Mouse (Mus musculus) splenic B cell, adult 2 months (primary cell): ENCODE measurements around the gene Trpm5.

Experiments
- DNase-seq: peaks from one replicate; pipeline ENCODE4 v3.0.0-alpha.2; 2011; ENCODE audit warnings: low read depth, low spot score
- H3K27me3 ChIP-seq: 2 replicates; pipeline ENCODE4 v1.6.1; 2012; ENCODE audit warnings: mild to moderate bottlenecking, low read length, moderate library complexity, mixed read lengths; ENCODE audit not compliant: control insufficient read depth, poor library complexity, insufficient read depth, severe bottlenecking
- H3K36me3 ChIP-seq: 2 replicates; pipeline ENCODE4 v1.6.1; 2012; ENCODE audit warnings: mild to moderate bottlenecking, low read length, moderate library complexity, mixed read lengths; ENCODE audit not compliant: control insufficient read depth, poor library complexity, insufficient read depth, severe bottlenecking

Gene Trpm5

DNA sequence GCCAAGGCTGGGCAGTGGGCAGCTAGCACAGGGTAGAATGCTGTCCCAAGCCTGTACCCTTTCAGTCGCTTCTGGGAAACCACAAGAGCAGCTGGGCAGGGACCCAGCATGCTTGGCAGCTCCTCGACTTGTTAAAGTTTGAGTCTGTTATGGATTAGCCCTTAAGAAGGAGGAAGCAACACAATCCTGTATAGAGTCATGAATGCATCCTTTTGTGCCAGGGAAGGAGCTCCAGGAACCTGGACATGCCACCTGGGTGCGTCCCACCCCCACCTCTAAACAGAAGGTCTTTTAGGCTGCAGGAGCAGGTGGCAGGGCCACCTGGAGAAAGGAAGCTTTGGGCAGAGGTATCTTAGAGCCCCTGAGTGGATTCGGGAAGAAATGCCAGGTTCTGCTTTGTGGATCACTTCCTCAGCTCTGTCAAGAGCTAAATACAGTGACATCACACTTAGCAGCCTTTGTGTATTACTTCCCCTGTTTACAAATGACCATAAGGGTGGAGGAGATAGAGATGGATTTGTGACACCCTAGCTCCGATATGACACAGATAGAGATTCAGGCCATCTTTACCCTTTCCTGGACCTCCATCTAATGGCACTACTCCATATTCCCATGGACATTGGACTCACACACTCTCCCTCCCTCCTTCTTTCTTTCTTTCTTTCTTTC, 35.1 kb downstream of the Trpm5 start:
- H3K27me3 ChIP-seq, result no peaks in the 10 kb centered on the region
- H3K36me3 ChIP-seq, result peaks cover 5% of the 10 kb centered on the region
- DNase-seq, result no peak

DNA sequence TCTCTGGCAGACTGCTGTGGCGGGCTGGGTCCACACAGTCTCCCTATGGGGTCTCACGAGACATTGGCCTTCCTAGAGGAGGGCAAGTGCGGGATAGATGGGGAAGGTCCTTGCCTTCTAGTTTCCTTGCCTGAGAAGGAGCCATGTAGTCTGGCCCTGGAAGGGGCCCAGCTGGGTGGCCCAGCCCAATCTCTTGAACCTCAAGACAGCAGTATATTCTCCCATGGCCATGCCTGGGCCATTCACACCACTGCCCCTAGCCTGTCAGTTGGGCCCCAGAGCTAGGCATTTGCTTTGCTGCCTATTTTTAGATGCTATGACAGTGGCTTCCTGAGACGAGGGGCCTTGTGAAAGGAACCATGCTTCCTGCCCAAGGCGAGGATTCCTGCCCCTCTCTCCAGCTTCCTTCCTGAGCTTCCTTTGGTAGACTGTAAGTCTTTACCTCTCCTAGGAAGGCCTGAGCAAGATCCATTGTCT, 36.2 kb downstream of the Trpm5 start:
- Histone ChIP-seq H3K27me3 (no peaks in the 10 kb centered on the region), H3K36me3 (peaks cover 5% of the 10 kb centered on the region)
- no peak for DNase-seq

DNA sequence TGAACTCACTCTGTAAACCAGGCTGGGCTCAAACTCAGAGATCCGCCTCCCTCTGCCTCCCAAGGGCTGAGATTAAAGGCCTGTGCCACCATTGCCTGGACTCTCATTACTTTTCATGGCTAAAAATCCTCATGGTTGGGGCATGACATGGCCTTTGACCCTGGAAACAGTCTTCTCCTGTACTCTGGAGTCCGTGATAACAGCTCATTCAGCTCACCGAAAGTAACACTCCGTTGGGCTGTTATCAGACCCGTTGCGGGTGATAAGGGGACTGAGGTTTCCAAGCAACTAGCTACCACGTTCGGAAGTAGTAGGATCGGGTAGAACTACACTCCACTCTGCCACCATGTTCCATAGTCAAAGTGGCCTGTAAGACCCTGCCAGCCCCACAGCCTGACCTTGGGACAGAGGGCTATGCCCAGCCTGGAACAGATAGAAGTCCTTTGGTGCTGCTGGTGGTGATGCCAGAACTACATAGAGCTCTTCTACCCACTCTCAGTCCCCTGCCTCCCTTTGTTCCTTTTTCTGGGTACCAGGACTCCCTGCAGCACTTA, 36.7 kb downstream of the Trpm5 start:
- Histone ChIP-seq H3K27me3 (no peaks in the 10 kb centered on the region), H3K36me3 (peaks cover 2% of the 10 kb centered on the region)
- no peak for DNase-seq

DNA sequence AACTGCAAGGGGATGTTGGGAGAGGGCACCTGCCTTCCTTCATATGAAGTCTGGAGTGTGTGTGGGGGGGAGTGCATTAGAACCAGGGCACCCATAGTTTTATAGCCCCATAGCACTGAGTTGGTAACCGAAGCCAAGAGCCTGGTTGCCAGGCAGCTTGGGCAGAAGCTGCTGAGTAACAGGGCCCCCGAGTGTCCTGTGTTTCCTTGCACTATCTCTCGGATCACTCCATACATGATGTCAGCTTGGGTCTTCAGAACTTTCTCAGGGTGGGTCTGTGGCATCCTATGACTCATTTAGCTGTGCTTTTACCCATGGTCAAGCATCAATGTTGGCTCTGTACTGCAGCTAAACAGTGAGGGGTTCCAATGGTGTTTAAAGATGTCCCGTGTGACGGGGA, 37.4 kb downstream of the Trpm5 start:
- DNase-seq, result no peak
- Histone ChIP-seq H3K27me3 (no peaks in the 10 kb centered on the region), H3K36me3 (peaks cover under 1% of the 10 kb centered on the region)

DNA sequence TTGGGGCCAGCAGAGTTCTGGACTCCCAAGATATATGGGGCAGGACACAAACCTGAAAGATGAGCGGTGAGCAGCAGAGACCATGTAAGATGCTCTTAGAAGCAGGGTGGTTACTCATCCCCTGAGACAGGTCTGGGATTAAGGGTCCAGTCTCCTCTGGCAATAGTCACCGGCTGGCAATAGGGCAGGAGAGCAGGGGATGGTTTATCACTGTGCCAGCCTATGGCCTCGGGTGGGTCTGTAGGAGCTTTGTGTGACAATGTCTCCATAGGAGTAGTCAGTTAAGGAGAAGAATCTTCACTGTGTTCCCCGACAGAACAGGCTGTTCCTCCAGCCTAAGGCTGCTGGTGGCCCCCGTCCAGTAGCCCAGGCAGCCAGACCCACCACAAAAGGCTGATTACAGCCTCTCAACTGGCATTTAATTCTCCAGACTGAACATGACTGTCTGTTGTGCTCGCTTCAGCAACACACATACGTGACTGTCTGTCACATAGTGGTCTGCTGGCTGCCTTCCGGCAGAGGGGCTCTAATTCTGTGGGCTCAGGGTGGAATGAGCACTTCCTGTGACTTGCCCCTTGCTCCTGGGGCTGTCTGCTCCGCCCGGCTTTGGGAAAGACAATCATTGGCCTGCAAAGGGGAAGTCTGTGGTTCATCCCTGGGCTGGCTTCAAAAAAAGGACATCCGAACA, 38.8 kb downstream of the Trpm5 start:
- no peaks in the 10 kb centered on the region; the same call in 1 of the 2 replicates for H3K36me3 ChIP-seq
- H3K27me3 ChIP-seq, result no peaks in the 10 kb centered on the region
- DNase-seq, result no peak

DNA sequence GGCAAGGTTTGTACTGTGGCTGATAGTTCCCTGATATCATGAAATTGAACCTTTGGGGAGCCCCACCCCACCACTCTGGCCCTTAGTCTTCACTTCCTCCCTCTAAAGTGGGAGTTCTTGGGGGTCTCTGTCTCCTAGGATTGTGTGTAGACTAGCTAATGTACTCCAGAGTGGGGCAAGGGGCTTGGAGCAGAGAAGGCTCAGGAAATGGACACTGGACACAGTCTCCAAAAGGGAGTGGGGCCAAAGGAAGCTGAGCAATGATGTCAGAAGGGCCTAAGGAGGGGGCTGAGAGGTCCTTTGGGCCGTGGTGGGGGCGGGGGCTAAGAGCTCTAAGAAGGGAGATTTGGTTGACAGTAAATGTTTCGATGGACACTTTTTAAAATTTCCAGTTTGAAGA, 39.4 kb downstream of the Trpm5 start:
- H3K27me3 ChIP-seq, result no peaks in the 10 kb centered on the region
- DNase-seq, result no peak
- no peaks in the 10 kb centered on the region; the same call in 1 of the 2 replicates for H3K36me3 ChIP-seq

DNA sequence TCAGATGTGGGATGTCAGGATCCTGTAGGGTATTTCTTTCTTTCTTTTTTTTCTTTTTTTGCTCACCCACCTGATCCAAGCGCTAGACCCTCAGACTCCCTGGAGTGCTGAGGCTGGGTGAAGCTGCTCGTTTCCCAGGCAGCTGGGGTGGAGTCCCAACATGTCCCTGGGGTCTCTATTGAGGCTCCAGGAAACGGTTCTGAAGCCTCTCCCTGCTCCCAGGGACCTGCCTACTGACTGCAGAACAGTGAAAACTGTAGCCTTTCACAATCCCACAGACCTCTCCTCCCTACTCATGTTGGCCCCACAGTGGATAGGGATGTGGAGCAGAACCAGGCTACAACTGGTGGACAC, 39.9 kb downstream of the Trpm5 start:
- no peaks in the 10 kb centered on the region for H3K27me3 ChIP-seq
- DNase-seq, result no peak
- no peaks in the 10 kb centered on the region; the same call in 1 of the 2 replicates for H3K36me3 ChIP-seq

DNA sequence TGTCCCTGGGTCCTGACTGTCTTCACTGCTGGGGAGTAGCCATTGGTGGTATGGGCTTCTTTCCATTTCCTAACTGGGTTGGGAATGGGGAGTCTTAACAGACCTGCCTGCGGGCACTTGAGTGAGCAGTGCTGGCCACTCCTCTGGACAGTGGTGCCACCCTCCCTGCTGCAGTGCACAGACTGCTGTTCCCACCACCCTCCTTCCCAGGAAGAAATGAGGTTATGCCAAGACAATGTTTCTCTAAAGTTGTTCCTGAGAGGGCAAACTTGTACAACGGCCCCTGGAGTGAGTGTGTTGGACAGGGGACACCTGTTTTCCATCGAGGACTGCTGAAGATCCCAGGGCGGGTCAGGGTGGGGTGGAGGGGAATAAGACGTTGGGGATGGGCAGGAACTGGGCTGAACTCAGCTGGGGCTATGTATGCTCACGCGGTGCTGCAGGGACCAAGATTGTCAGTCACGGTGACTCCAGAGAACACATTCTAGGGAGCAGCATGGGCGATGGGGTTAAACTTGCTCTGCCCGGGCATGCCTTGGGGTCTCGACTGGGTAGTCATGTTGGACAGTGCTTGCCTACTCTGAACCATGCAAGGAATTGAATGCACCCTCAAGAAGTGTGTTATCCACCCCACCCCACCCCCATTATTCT, 40.4 kb downstream of the Trpm5 start:
- DNase-seq, result no peak
- Histone ChIP-seq H3K27me3 (no peaks in the 10 kb centered on the region), H3K36me3 (no peaks in the 10 kb centered on the region; the same call in 1 of the 2 replicates)

DNA sequence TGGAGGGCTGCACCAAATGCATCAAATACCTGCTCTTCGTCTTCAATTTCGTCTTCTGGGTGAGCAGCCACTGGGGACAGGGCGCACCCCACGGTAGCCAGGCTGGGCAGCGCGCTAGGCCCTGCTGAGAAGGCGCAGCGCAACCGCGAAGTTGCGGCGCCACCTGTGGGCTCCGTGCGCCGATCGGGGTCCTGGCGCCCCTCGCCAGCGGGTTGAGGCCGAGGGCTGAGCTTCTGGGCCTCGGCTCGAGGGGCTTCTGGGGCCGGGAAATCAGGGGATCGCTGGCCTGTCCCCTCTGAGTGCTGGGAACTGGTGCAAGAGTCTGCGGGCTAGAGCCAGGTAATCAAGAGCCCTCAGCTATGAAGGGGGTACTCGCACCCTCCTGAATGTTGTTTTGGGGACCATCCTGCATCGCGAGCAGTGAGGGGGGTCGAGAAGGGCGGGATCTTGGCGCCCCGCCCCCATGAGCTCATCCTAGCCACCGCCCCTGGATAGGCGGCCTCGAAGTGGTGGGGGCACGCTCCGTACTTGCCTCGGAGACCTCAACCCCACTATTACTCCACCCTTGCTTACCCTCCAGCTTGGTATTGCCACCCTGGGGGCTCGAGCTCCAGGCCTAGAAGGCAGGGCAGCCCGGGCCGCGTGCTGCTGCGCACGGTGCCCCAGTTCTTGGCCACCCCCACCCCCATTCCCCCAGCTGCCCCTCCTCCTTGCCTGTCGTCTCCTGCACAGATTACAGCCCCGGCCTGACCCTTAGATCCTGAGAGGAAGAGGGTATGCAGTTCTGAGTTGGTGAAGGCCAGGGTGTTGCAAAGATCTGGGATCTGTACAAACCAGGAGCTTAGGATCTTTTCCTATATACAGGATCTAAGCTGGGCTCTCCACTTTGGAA, 41.2 kb downstream of the Trpm5 start:
- no peaks in the 10 kb centered on the region for H3K27me3 ChIP-seq
- H3K36me3 ChIP-seq, result no peaks in the 10 kb centered on the region; the same call in 1 of the 2 replicates
- peak; percentile 62 for DNase-seq

DNA sequence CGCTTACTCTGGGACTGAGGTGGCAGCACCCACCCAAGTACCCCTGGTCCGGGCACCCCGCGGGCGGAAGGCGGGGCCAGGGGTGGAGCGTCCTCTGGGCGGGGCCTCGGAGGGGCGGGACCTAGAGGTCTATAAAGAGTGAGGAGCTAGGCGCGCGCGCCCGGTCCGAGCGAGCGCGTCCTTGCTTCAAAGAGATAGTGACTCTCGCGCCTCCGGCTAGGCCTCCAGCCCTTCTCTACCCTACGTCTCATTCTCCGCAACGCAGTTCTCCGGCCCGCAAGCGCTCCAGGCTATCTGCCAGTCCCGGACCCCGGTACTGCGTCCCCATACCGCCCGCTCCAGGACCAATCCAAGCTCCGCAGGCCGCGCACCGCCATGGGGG, 41.8 kb downstream of the Trpm5 start, which contains the start of gene Cd81:
TSS of gene Cd81 (plus strand) at position 114 of the 382 bp plus-strand sequence.
- peak; percentile 80 for DNase-seq
- H3K36me3 ChIP-seq, result no peaks in the 10 kb centered on the region; the same call in 1 of the 2 replicates
- H3K27me3 ChIP-seq, result no peaks in the 10 kb centered on the region

DNA sequence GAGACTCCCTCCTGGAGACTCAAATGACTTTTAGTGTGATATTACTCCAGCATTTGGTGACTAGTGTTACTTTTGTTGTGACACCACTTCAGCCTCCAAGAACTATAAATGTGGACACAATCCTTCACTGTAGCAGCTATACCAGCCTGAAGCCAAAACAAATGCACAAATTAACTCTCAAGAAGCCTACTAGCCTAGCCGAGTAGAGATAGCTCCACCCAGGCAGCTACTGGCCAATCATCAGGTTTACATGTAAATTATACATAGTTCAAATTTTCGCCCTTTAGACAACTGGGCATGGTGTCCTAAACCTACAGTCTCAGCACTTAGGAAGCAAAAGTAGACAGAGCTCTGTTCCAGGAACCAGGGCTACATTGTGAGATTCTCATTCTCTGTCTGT, 43.1 kb downstream of the Trpm5 start:
- Histone ChIP-seq H3K27me3 (no peaks in the 10 kb centered on the region), H3K36me3 (no peaks in the 10 kb centered on the region)
- no peak for DNase-seq

DNA sequence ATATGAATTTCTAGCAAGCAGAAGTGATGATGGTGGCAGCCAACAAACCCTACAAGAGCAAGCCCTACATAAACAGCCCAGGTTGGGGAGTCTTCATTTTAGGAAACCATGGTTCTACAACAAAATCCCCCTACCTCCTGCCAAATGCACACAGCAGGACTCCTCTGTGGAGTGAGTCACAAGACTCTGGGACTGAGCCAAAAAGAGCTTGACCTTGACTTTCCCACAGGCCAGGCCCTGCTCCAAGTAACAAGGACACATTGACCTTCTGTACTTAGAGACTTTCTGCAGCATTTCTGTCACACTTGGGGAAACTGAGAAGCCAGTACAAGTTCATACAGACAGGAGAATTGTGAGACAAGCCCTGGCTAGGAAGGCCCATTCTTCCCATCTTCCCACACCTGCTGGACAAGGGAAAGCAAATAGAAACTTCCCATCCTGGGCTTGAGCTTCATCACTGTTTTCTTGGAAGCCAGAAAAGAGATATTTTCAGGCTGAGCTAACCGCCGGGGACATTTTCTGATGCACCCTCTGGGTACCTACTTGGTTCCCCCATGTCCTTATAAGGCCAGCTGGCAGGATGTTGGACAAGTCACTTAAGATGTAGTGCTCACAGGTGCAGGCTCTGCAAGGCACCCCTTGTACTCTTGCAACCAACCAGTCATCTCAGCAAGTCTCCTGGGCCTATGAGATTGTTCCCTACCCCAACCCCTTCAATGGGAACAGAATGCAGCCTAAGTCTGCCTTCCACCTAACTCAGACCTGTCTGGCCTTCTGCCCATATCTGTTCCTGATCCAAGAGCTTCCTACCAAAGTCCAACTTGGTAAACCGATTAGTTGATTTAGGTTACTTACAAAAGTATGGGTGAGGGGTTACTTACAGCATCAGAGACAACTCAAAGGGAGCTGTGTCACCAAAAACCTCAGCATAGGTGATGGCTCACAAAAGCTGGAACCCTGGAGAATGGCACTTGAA, 44.3 kb downstream of the Trpm5 start:
- Histone ChIP-seq H3K27me3 (no peaks in the 10 kb centered on the region), H3K36me3 (no peaks in the 10 kb centered on the region)
- DNase-seq, result peak; percentile 47

DNA sequence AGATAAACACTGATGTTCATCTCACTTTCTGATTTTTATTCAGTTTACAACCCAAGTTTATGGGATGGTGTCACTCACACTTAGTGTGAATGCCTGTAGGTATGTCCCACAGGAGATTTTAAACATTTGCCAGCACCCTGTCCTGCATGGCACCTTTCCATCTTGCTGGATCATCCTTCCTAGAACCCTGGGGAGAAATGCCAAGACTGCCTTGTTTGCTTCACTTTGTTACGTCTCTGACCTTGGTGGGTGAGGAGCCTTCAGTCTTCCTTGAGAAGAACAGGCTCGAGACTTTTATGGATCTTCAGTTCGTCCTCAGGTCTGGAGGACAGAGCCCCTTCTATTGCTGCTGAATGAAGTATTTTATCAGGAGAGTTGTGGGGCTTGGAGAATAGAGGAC, 45.1 kb downstream of the Trpm5 start:
- DNase-seq, result no peak
- Histone ChIP-seq H3K27me3 (no peaks in the 10 kb centered on the region), H3K36me3 (no peaks in the 10 kb centered on the region)
